Mouse (Mus musculus): Measurements from ENCODE around the gene Fam83c. TPM values are rescaled to one million over a fixed set of nuclear protein-coding genes. Genes with fewer than 3 reads are reported as not detected.
A peak's percentile ranks its signal among the peaks of the same experiment; 100 is the strongest.

Gene Fam83c
- polyA plus RNA-seq, 1 experiment from 2014 or later: not detected

- 67% methylated on average over 5 of the region's 5 CpGs for WGBS
- Histone ChIP-seq H3K27me3 (replicated peaks; ENCODE audit: insufficient read depth, low read length) (no peaks in the 10 kb centered on the region), H3K9ac (replicated peaks; ENCODE audit: low read depth) (no peak overlapping the region), H3K4me2 (replicated peaks; ENCODE audit: low read depth, low read length) (no peak overlapping the region), H3K4me1 (ENCODE audit: insufficient read depth, low read depth, low read length) (0 out of 2 replicates have a peak, but pooled peaks cover 6% of the 10 kb centered on the region), H3K9me3 (ENCODE audit: low read length) (no peaks in the 10 kb centered on the region), H3K36me3 (ENCODE audit: insufficient read depth, low read length) (peaks cover 4% of the 10 kb centered on the region; the same call in 1 of the 2 replicates), H3K27ac (ENCODE audit: low read length) (no peak overlapping the region), H3K4me3 (ENCODE audit: low read depth, low read length) (no peak overlapping the region)
- DNase-seq (ENCODE audit: low spot score) (no peak), ATAC-seq (peak; percentile 25; the same call in 1 of the 2 replicates)
- no peak for TF ChIP-seq EP300 (IDR thresholded peaks at IDR 0.05)
- TF ChIP-seq CTCF (IDR thresholded peaks at IDR 0.05): no peak
Observed at GRCm38 (mm10) chr2:155869772-155870171, 35.1 kb upstream of the Fam83c start.

- H3K4me1 ChIP-seq (ENCODE audit: insufficient read depth, low read depth, low read length): 0 out of 2 replicates have a peak, but pooled peaks cover 3% of the 10 kb centered on the region
- H3K36me3 ChIP-seq (ENCODE audit: insufficient read depth, low read length): peaks cover 4% of the 10 kb centered on the region; the same call in 1 of the 2 replicates
- H3K4me3 ChIP-seq (ENCODE audit: low read depth, low read length): no peak overlapping the region
- ATAC-seq (no peak), DNase-seq (ENCODE audit: low spot score) (no peak)
- no peaks in the 10 kb centered on the region for H3K27me3 ChIP-seq (replicated peaks; ENCODE audit: insufficient read depth, low read length)
- WGBS: 92% methylated on average over 8 of the region's 8 CpGs
- H3K9ac ChIP-seq (replicated peaks; ENCODE audit: low read depth): no peak overlapping the region
- H3K27ac ChIP-seq (ENCODE audit: low read length): no peak overlapping the region
- TF ChIP-seq CTCF (IDR thresholded peaks at IDR 0.05) (no peak), EP300 (IDR thresholded peaks at IDR 0.05) (no peak)
- no peaks in the 10 kb centered on the region for H3K9me3 ChIP-seq (ENCODE audit: low read length)
- H3K4me2 ChIP-seq (replicated peaks; ENCODE audit: low read depth, low read length): no peak overlapping the region
Observed at GRCm38 (mm10) chr2:155868320-155868719, 33.7 kb upstream of the Fam83c start.

- Histone ChIP-seq H3K27ac (ENCODE audit: low read length) (no peak overlapping the region), H3K36me3 (ENCODE audit: insufficient read depth, low read length) (peaks cover 4% of the 10 kb centered on the region; the same call in 1 of the 2 replicates), H3K4me1 (ENCODE audit: insufficient read depth, low read depth, low read length) (no peaks in the 10 kb centered on the region), H3K27me3 (replicated peaks; ENCODE audit: insufficient read depth, low read length) (no peaks in the 10 kb centered on the region), H3K4me2 (replicated peaks; ENCODE audit: low read depth, low read length) (no peak overlapping the region), H3K4me3 (ENCODE audit: low read depth, low read length) (no peak overlapping the region), H3K9ac (replicated peaks; ENCODE audit: low read depth) (no peak overlapping the region), H3K9me3 (ENCODE audit: low read length) (no peaks in the 10 kb centered on the region)
- TF ChIP-seq CTCF (IDR thresholded peaks at IDR 0.05) (no peak), EP300 (IDR thresholded peaks at IDR 0.05) (no peak)
- 61% methylated on average over 11 of the region's 11 CpGs for WGBS
- DNase-seq (ENCODE audit: low spot score): no peak
- no peak for ATAC-seq
Observed at GRCm38 (mm10) chr2:155863301-155863867, 28.7 kb upstream of the Fam83c start.

GRCm38 (mm10) chr2:155862573-155863300 is 28.1 kb upstream of the Fam83c start:
- Histone ChIP-seq H3K27ac (ENCODE audit: low read length) (no peak overlapping the region), H3K9me3 (ENCODE audit: low read length) (no peaks in the 10 kb centered on the region), H3K4me3 (ENCODE audit: low read depth, low read length) (no peak overlapping the region), H3K36me3 (ENCODE audit: insufficient read depth, low read length) (0 out of 2 replicates have a peak, but pooled peaks cover 1% of the 10 kb centered on the region), H3K27me3 (replicated peaks; ENCODE audit: insufficient read depth, low read length) (no peaks in the 10 kb centered on the region), H3K9ac (replicated peaks; ENCODE audit: low read depth) (no peak overlapping the region), H3K4me2 (replicated peaks; ENCODE audit: low read depth, low read length) (no peak overlapping the region), H3K4me1 (ENCODE audit: insufficient read depth, low read depth, low read length) (no peaks in the 10 kb centered on the region)
- ATAC-seq: peak; percentile 57
- WGBS: 77% methylated on average over 13 of the region's 13 CpGs
- TF ChIP-seq CTCF (IDR thresholded peaks at IDR 0.05): no peak
- no peak for TF ChIP-seq EP300 (IDR thresholded peaks at IDR 0.05)
- DNase-seq (ENCODE audit: low spot score): no peak

- 88% methylated on average over 6 of the region's 6 CpGs for WGBS
- no peak overlapping the region for H3K4me3 ChIP-seq (ENCODE audit: low read depth, low read length)
- TF ChIP-seq CTCF (IDR thresholded peaks at IDR 0.05) (no peak), EP300 (IDR thresholded peaks at IDR 0.05) (no peak)
- H3K9me3 ChIP-seq (ENCODE audit: low read length): no peaks in the 10 kb centered on the region
- H3K27me3 ChIP-seq (replicated peaks; ENCODE audit: insufficient read depth, low read length): no peaks in the 10 kb centered on the region
- H3K9ac ChIP-seq (replicated peaks; ENCODE audit: low read depth): no peak overlapping the region
- H3K27ac ChIP-seq (ENCODE audit: low read length): no peak overlapping the region
- H3K4me1 ChIP-seq (ENCODE audit: insufficient read depth, low read depth, low read length): no peaks in the 10 kb centered on the region
- no peak overlapping the region for H3K4me2 ChIP-seq (replicated peaks; ENCODE audit: low read depth, low read length)
- DNase-seq (ENCODE audit: low spot score): no peak
- no peaks in the 10 kb centered on the region for H3K36me3 ChIP-seq (ENCODE audit: insufficient read depth, low read length)
- ATAC-seq: no peak
Observed at GRCm38 (mm10) chr2:155861581-155861980, 26.9 kb upstream of the Fam83c start.

- no peak for DNase-seq (ENCODE audit: low spot score)
- H3K4me2 ChIP-seq (replicated peaks; ENCODE audit: low read depth, low read length): no peak overlapping the region
- no peaks in the 10 kb centered on the region for H3K9me3 ChIP-seq (ENCODE audit: low read length)
- TF ChIP-seq CTCF (IDR thresholded peaks at IDR 0.05) (no peak), EP300 (IDR thresholded peaks at IDR 0.05) (no peak)
- 79% methylated on average over 7 of the region's 7 CpGs for WGBS
- no peak overlapping the region for H3K27ac ChIP-seq (ENCODE audit: low read length)
- H3K9ac ChIP-seq (replicated peaks; ENCODE audit: low read depth): no peak overlapping the region
- no peak overlapping the region for H3K4me3 ChIP-seq (ENCODE audit: low read depth, low read length)
- H3K4me1 ChIP-seq (ENCODE audit: insufficient read depth, low read depth, low read length): no peaks in the 10 kb centered on the region
- H3K36me3 ChIP-seq (ENCODE audit: insufficient read depth, low read length): no peaks in the 10 kb centered on the region
- ATAC-seq: no peak
- no peaks in the 10 kb centered on the region for H3K27me3 ChIP-seq (replicated peaks; ENCODE audit: insufficient read depth, low read length)
Observed at GRCm38 (mm10) chr2:155860102-155860501, 25.4 kb upstream of the Fam83c start.
